Mouse (Mus musculus) erythroblast, embryonic 14.5 days (primary cell): Measurements from ENCODE around the gene Sgta.

ENCODE experiments used
- GATA1 ChIP-seq: IDR thresholded peaks from 2 replicates; pipeline ENCODE4 v1.6.1; 2012; ENCODE audit warnings: low read length, inconsistent platforms, mixed read lengths
- TAL1 ChIP-seq: IDR thresholded peaks from 3 replicates; pipeline ENCODE4 v1.6.1; 2012; ENCODE audit warnings: low read length, inconsistent platforms, mixed read lengths

DNA sequence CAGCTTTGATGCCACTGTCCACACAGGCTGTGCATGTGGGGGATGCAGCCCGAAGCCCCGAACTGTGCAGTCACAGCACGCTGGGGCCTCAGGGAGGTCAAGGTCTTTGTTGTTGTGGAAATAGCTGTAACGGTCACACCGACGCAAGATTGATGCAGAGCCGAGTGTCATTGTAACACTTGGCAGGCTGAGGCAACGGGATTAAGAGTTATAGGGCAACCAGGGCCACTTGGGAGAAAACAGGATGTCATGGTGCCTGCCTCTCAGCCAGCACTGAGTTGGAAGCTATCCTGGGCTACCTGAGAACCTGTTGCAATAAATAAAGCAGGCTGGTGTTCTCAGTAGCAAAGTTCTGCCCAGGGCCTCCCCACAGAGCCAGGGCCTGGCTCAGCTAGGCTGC lies 15.8 kb upstream of the Sgta start:
- no peak for TF ChIP-seq TAL1
- no peak for TF ChIP-seq GATA1
